Mouse (Mus musculus) C2C12 (cell line): Measurements from ENCODE around the gene Tiprl.

ENCODE experiments used
- CEBPB ChIP-seq: IDR thresholded peaks from one replicate; pipeline ENCODE4 v1.6.1; 2011; ENCODE audit warnings: low read depth, mild to moderate bottlenecking, control low read depth, moderate library complexity
- CTCF ChIP-seq: IDR thresholded peaks from one replicate; pipeline ENCODE4 v1.5.1; 2011; ENCODE audit not compliant: control insufficient read depth, insufficient read depth, insufficient read length
- FOSL1 ChIP-seq: IDR thresholded peaks from one replicate; pipeline ENCODE4 v1.8.0; 2011; ENCODE audit warnings: mild to moderate bottlenecking, low read length; ENCODE audit not compliant: poor library complexity, insufficient read depth, severe bottlenecking
- MAX ChIP-seq: IDR thresholded peaks from one replicate; pipeline ENCODE4 v1.6.1; 2011; ENCODE audit warnings: mild to moderate bottlenecking, control low read depth
- MYOD1 ChIP-seq: IDR thresholded peaks from one replicate; pipeline ENCODE4 v1.6.1; 2011; ENCODE audit warnings: low read depth; ENCODE audit not compliant: control insufficient read depth, insufficient read length
- MYOG ChIP-seq: IDR thresholded peaks from one replicate; pipeline ENCODE4 v1.6.1; 2011; ENCODE audit not compliant: control insufficient read depth, insufficient read length; ENCODE audit errors: extremely low read depth
- USF1 ChIP-seq: IDR thresholded peaks from one replicate; pipeline ENCODE4 v1.6.1; 2011; ENCODE audit warnings: low read depth, mild to moderate bottlenecking, control low read depth, moderate library complexity

- TF ChIP-seq CTCF: no peak
- no peak for TF ChIP-seq MYOD1
- TF ChIP-seq MYOG: no peak
- no peak for TF ChIP-seq MAX
- TF ChIP-seq USF1: no peak
- no peak for TF ChIP-seq FOSL1
- TF ChIP-seq CEBPB: no peak
Measured at GRCm38 (mm10) chr1:165193426-165193825, 43.4 kb downstream of the Tiprl start.
